Mouse (Mus musculus) telencephalon, adult 2 months (tissue): ENCODE measurements at regions not wholly inside any gene's neighbourhood (a gene's known extent, or its start where the extent isn't known, plus 50 kb on each side); places are given as distances from the start of the nearest gene placed in this dataset.
A peak's percentile ranks its signal among the peaks of the same experiment; 100 is the strongest.

Experiments used
- DNase-seq: peaks from one replicate; pipeline ENCODE4 v3.0.0-alpha.2; 2011; ENCODE audit warnings: low read depth, low spot score

- DNase-seq = no peak
Measured at GRCm38 (mm10) chr7:62924585-62925331, 101.3 kb upstream of the A26c2 start.

DNA sequence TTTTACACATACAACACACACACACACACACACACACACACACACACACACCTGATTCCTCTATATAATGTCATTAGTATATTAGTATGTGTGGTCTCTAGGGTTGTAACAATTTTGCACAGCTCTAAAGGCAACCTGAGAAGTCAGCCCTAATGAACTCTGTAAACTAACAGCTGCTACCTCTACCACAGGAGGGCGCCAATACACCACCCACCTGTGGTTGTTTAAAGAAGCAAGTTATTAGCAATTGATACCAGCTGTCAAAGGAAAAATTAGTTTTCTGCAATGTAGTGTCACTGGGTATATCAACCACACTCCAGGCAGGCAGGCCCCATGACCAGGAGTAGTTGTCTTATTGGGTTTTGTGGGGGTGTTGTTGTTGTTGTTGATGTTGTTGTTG lies 98.8 kb upstream of the A26c2 start:
- no peak for DNase-seq

DNA sequence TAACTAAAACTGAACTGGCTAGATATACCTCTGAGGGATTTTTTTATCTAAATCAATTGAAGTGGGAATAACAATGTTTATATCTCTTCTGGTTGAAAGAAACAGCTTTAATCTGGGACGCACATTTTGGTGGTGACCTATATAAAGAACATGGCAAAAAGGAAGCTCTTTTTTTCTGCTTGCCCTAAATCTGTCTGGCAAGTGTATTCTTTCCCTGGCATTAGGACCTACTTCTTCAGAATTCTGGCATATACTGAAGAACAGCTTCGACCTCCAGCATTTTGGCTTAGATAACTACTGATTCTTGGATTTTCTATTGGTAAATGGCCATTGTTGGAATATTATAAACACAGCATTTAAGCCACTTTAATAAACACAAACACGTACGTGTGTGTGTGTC lies 70.9 kb upstream of the A26c2 start:
- DNase-seq = peak; percentile 4

GRCm38 (mm10) chr7:62877033-62877432 lies 53.6 kb upstream of the A26c2 start:
- peak; percentile 27 for DNase-seq
